Mouse (Mus musculus): ENCODE measurements at regions not wholly inside any gene's neighbourhood (a gene's known extent, or its start where the extent isn't known, plus 50 kb on each side); places are given as distances from the start of the nearest gene placed in this dataset.

DNA sequence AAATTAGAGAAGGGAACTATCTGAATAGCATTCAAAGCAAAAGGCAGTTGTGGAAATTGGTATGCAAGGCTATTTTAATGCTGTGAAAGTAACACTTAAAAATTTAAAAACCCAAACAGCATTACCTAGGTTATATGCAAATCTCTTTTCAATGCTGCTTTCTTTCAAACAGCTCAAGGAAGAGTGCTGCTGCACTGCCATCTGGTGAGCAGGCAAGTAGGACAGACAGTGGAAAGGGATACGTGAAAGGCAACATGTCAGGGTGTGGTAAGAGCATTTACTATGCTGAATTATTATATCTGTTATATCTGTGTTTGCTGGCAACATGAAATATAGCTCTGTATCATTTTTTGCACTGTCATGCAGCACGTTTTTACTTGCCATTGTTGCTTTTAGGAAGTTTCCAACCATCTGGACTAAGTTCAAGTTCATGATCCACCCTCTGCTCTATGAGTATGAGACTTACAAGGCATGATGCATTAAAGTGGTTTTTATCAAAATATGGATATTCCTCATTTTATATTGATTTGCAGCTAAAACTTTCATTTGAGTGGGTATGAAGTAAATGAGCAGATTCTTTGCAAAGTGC, 1223.0 kb downstream of the Dnajb9 start:
- DNase-seq (ENCODE audit: low read depth, low spot score): no peak

- no peak for DNase-seq (ENCODE audit: low read depth, low spot score)
These were observed 1223.6 kb downstream of the Dnajb9 start for GRCm38 (mm10) chr12:42986505-42986904.

DNA sequence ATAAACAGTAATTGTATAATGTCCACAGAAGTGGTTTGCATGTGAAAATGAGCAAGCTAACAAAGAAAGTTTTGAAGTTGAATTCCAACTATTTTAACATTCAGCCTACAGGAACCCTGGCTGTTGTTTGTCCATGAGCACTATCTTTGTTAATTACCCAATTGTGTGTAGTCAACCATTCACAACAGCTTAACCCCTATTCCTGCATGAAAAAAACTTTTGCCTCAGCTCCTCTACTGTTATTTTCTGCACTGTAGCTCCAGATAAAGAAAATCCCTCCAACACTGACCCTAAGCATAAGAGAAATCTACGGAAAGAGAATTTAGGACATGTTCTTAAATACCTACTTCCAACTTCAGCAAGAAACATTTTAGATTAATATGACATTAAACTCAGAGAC, 1224.0 kb downstream of the Dnajb9 start:
- no peak for DNase-seq (ENCODE audit: low read depth, low spot score)

DNA sequence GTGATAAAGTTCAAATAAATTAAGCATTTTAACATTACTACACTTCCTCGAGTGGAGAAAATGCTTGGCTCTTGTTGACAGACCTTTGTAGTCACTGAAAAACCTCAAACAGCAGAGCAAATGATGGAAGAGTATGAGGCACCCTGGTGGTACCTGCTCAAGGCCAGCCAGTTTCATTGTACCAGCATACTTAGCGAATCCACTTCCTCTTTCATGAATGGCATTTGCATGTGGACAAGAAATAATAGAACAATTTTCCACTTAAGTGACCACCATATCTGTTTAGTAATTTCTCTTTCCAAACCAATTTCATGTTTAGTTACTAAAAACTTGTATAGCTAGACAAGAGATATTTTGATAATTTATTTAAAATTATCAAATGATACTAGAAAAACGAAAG, 1231.3 kb downstream of the Dnajb9 start:
- DNase-seq (ENCODE audit: low read depth, low spot score): no peak

GRCm38 (mm10) chr12:42972766-42973165, 1237.4 kb downstream of the Dnajb9 start:
- DNase-seq (ENCODE audit: low read depth, low spot score): peak; percentile 30

- no peak for DNase-seq (ENCODE audit: low read depth, low spot score)
These were observed 1248.6 kb downstream of the Dnajb9 start for GRCm38 (mm10) chr12:42961535-42961934.

DNA sequence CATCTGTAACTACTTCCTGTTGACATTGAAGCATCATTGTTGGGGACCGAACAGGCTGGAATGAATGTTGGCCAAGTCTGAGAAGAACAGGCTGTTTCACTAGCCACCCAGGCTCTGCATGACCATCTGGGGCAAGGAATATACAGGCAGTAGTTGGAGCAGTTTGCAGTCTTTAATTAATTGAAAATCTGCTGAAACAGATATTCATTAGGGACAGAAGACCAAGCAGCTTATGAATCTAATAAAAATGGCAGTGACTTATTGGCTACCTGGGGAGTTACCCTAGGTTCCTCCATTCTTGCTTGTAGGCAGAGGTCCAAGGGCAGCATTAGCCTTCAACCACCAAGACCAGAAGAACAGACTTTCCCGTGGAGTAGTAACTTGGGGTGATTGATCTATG, 1262.2 kb downstream of the Dnajb9 start:
- no peak for DNase-seq (ENCODE audit: low read depth, low spot score)

GRCm38 (mm10) chr12:42914374-42914773, 1295.8 kb downstream of the Dnajb9 start:
- DNase-seq (ENCODE audit: low read depth, low spot score): no peak
